Mouse (Mus musculus) liver, postnatal 0 days (tissue): Measurements from ENCODE around the gene Cbfb. TPM values are rescaled to one million over a fixed set of nuclear protein-coding genes. Genes with fewer than 3 reads are reported as not detected.
A peak's percentile ranks its signal among the peaks of the same experiment; 100 is the strongest.

Source experiments
- ATAC-seq: fragments of 200-750 bp; cut with Nextera tagmentation; 2 replicates; pipeline ENCODE4 v1.8.0; 2017; ENCODE audit warnings: mild to moderate bottlenecking, moderate library complexity
- DNase-seq: peaks from one replicate; pipeline ENCODE4 v3.0.0-alpha.2; 2016
- H3K27ac ChIP-seq: fragments of 300-500 bp; sonication (generic); 2 replicates; pipeline ENCODE4 v1.5.1; 2014; ENCODE audit warnings: antibody characterized with exemption, moderate library complexity, mild to moderate bottlenecking, low read depth
- H3K27me3 ChIP-seq: fragments of 300-500 bp; sonication (generic); 2 replicates; pipeline ENCODE4 v1.6.1; 2014; ENCODE audit warnings: low read length, control low read depth, mixed read lengths; ENCODE audit not compliant: insufficient read depth
- H3K36me3 ChIP-seq: fragments of 300-500 bp; sonication (generic); replicated peaks from 2 replicates; pipeline ENCODE4 v1.6.1; 2014; ENCODE audit warnings: mild to moderate bottlenecking, control low read depth, low read length, moderate library complexity, mixed read lengths; ENCODE audit not compliant: insufficient read depth
- H3K4me1 ChIP-seq: fragments of 300-500 bp; sonication (generic); 2 replicates; pipeline ENCODE4 v1.6.1; 2014; ENCODE audit warnings: antibody characterized with exemption, mild to moderate bottlenecking, control low read depth; ENCODE audit not compliant: insufficient read depth
- H3K4me2 ChIP-seq: fragments of 300-500 bp; sonication (generic); 2 replicates; pipeline ENCODE4 v1.6.1; 2014; ENCODE audit warnings: low read depth, mild to moderate bottlenecking, low read length, moderate library complexity, mixed read lengths
- H3K4me3 ChIP-seq: fragments of 300-500 bp; sonication (generic); 2 replicates; pipeline ENCODE4 v1.5.1; 2014; ENCODE audit warnings: low read depth, low read length
- H3K9ac ChIP-seq: fragments of 300-500 bp; sonication (generic); replicated peaks from 2 replicates; pipeline ENCODE4 v1.6.1; 2014; ENCODE audit warnings: mild to moderate bottlenecking, moderate library complexity
- H3K9me3 ChIP-seq: fragments of 300-500 bp; sonication (generic); 2 replicates; pipeline ENCODE4 v1.6.1; 2016; ENCODE audit warnings: mild to moderate bottlenecking, control low read depth, low read length, mixed read lengths
- CTCF ChIP-seq: sonication (generic); IDR thresholded peaks from 2 replicates; pipeline ENCODE4 v1.5.1; 2016; ENCODE audit warnings: antibody characterized with exemption, low read depth
- EP300 ChIP-seq: IDR thresholded peaks from 2 replicates; pipeline ENCODE4 v1.6.1; 2016; ENCODE audit warnings: antibody characterized with exemption, low read depth, mild to moderate bottlenecking
- WGBS: fragments of 180-500 bp; shearing (Covaris S2); extraction: QIAGEN DNeasy Blood & Tissue Kit; methylation state at CpG from one replicate; pipeline ENCODE4 v1.1.7; 2014; ENCODE audit not compliant: insufficient replicate concordance; 5-methylcytosine and 5-hydroxymethylcytosine counted together
- polyA plus RNA-seq: library from polyadenylated mRNA; unstranded; fragments of >200 nt; fragmentation: Nextera tagmentation; extraction: Ambion mirVana; gene quantifications from 2 replicates; pipeline ENCODE4 v1.2.1, GENCODE M21; 2015

The Cbfb gene
- polyA plus RNA-seq, 1 experiment from 2014 or later, result 10.7 TPM

DNA sequence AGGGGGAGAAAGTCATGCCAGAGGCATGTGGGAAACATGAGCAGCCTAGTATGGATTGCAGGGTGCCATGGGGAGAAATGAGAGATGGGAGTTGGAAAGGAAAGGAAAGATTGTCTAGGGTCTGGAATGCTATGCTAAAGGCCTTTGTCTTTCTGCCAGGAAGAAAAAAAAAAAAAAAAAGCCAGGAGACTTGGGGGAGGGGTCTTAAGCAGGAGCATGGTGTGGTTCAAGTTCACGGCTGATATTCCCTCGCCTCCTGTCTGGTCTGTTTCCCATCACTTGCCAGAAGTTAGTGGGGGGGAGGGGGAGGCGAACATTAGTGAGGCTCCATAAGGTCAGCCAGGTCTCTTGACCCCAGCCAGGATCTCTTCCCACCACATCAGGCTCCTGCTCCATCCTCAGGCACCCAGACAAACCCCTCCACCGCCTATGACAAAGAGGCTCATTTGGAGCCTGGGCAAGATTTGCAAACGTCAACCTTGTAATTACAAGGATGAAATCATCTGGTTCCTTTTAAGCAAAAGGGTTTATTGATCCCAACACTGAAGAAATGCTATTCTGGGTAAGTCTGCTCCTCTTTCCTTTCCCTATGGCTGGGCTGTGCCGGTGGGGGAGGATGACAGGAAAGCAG is 6.1 kb upstream of the Cbfb start:
- 49% methylated on average over 6 of the region's 6 CpGs for WGBS
- H3K36me3 ChIP-seq, result no peaks in the 10 kb centered on the region
- H3K4me3 ChIP-seq, result no peak overlapping the region
- no peak overlapping the region for H3K4me2 ChIP-seq
- H3K9ac ChIP-seq, result no peak overlapping the region
- H3K9me3 ChIP-seq, result no peaks in the 10 kb centered on the region
- DNase-seq, result no peak
- H3K27me3 ChIP-seq, result no peaks in the 10 kb centered on the region
- H3K27ac ChIP-seq, result no peak overlapping the region
- no peaks in the 10 kb centered on the region for H3K4me1 ChIP-seq
- no peak for ATAC-seq
- TF ChIP-seq EP300 (no peak), CTCF (no peak)

- WGBS, result 77% methylated on average over 2 of the region's 2 CpGs
- ATAC-seq (no peak), DNase-seq (no peak)
- no peaks in the 10 kb centered on the region for H3K4me1 ChIP-seq
- H3K27me3 ChIP-seq, result no peaks in the 10 kb centered on the region
- H3K4me2 ChIP-seq, result no peak overlapping the region
- no peak overlapping the region for H3K9ac ChIP-seq
- H3K27ac ChIP-seq, result no peak overlapping the region
- H3K9me3 ChIP-seq, result no peaks in the 10 kb centered on the region
- H3K4me3 ChIP-seq, result no peak overlapping the region
- no peaks in the 10 kb centered on the region for H3K36me3 ChIP-seq
- TF ChIP-seq CTCF, result no peak
Observed at GRCm38 (mm10) chr8:105165191-105165590, 5.3 kb upstream of the Cbfb start.

- H3K36me3 ChIP-seq, result no peaks in the 10 kb centered on the region
- H3K4me2 ChIP-seq, result no peak overlapping the region
- H3K9ac ChIP-seq, result no peak overlapping the region
- WGBS, result 83% methylated on average over 2 of the region's 2 CpGs
- no peak for TF ChIP-seq CTCF
- TF ChIP-seq EP300, result no peak
- H3K4me1 ChIP-seq, result no peaks in the 10 kb centered on the region
- DNase-seq (no peak), ATAC-seq (no peak)
- no peaks in the 10 kb centered on the region for H3K9me3 ChIP-seq
- no peaks in the 10 kb centered on the region for H3K27me3 ChIP-seq
- H3K4me3 ChIP-seq, result no peak overlapping the region
- no peak overlapping the region for H3K27ac ChIP-seq
Observed at GRCm38 (mm10) chr8:105167116-105167515, 3.4 kb upstream of the Cbfb start.

GRCm38 (mm10) chr8:105169582-105169981 is 892 bp upstream of the Cbfb start:
- no peaks in the 10 kb centered on the region for H3K36me3 ChIP-seq
- H3K9ac ChIP-seq, result no peak overlapping the region
- no peak for ATAC-seq
- no peak overlapping the region for H3K4me3 ChIP-seq
- H3K27me3 ChIP-seq, result no peaks in the 10 kb centered on the region
- H3K4me1 ChIP-seq, result peaks cover 2% of the 10 kb centered on the region; the same call in 1 of the 2 replicates
- H3K27ac ChIP-seq, result no peak overlapping the region
- WGBS, result 55% methylated on average over 3 of the region's 3 CpGs
- no peak for DNase-seq
- no peaks in the 10 kb centered on the region for H3K9me3 ChIP-seq
- peak overlapping the region; percentile 85; the same call in 1 of the 2 replicates for H3K4me2 ChIP-seq
- TF ChIP-seq CTCF (no peak), EP300 (no peak)

DNA sequence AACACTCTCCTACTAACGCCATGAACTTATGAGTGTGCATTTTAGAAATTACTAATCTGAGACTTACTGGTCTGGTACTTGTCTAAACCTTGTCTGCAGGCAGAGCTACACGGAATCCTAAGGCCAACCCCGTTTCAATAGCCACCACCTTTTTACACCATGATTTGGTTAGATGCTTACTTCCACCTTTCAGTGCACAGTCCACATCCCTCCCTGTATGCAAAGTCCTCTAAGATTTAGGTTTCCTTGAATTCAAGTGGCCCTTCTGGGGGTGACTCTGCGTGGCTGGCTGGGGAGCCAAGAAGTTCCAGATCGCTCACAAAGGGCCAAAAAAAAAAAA is 463 bp upstream of the Cbfb start:
- peak overlapping the region; percentile 97 for H3K27ac ChIP-seq
- no peak overlapping the region; the same call in 1 of the 2 replicates for H3K9ac ChIP-seq
- H3K9me3 ChIP-seq, result no peaks in the 10 kb centered on the region
- peak overlapping the region; percentile 89 for H3K4me3 ChIP-seq
- DNase-seq (no peak), ATAC-seq (no peak)
- WGBS, result 2% methylated on average over 5 of the region's 5 CpGs
- no peaks in the 10 kb centered on the region for H3K36me3 ChIP-seq
- peaks cover 2% of the 10 kb centered on the region; the same call in 1 of the 2 replicates for H3K4me1 ChIP-seq
- no peaks in the 10 kb centered on the region for H3K27me3 ChIP-seq
- H3K4me2 ChIP-seq, result peak overlapping the region; percentile 85
- TF ChIP-seq EP300, result no peak
- no peak for TF ChIP-seq CTCF

GRCm38 (mm10) chr8:105171116-105172002 is 885 bp downstream of the Cbfb start:
- Histone ChIP-seq H3K27me3 (no peaks in the 10 kb centered on the region), H3K4me1 (peaks cover 2% of the 10 kb centered on the region; the same call in 1 of the 2 replicates), H3K4me3 (peak overlapping the region; percentile 89), H3K4me2 (peak overlapping the region; percentile 85), H3K9ac (peak overlapping the region; percentile 89), H3K36me3 (no peaks in the 10 kb centered on the region), H3K27ac (peak overlapping the region; percentile 97), H3K9me3 (no peaks in the 10 kb centered on the region)
- whole genome bisulfite sequencing, result under 1% methylated on average over 60 of the region's 92 CpGs
- peak; percentile 62 for ATAC-seq
- no peak for TF ChIP-seq EP300
- no peak for TF ChIP-seq CTCF
- peak; percentile 71 for DNase-seq
